ENCODE assay signal across 8 mouse cellular contexts in the genomic region with DNA sequence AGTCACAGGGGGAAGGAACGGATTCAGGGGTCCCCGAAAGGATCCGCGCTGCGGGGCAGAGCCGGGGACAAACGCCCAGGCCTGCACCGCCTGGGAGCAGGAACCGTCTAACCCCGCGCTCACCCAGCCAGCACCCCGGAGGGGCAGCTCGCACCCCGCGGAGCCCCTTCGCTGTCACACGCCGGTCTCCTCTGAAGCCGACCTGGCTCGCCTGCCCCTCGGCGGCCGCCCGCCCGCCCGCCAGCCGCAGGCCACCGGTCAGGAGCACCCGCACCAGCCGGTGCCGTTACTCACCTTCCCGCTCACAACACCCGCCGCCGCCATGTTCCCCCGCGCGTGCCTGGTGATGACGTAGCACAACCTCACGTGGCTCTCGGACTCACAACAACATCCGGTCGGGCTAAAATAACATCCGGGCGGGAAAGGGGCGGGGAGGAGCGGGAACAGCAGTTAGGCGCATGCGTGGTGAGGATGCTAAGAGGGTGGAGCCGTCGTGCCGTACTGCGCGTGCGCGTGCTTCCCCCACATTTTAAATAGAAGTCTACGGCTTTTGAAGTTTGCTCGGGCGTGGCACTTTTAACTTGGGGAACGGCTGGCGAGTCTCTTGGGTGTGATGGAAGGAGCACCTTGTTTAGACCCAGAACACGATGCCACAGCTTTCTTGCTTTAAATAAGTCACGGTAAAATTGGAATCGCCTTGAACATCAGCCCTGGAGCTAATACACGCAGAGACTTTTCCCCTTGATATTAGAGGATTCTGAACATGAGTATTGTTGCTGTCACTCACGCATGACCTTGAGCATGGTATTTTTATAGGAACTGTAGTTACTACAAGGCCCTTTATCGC. TPM values are rescaled to one million over a fixed set of nuclear protein-coding genes. Genes with fewer than 3 reads are reported as not detected.
DNase-seq lines count a peak whose midpoint lies in the region; ATAC-seq lines count a peak whose summit lies in the region.

A gene (minus strand): TSS at position 380 of the 847 bp plus-strand sequence.

- H3K4me2 ChIP-seq in hindbrain, embryonic 15.5 days, result peak within 1 kb of the TSS; percentile 74

- peak within 1 kb of the TSS; percentile 80 for H3K4me3 ChIP-seq in hindbrain, embryonic 15.5 days

- H3K27ac ChIP-seq in hindbrain, embryonic 15.5 days (replicated peaks), result peak within 1 kb of the TSS; percentile 64; the same call in 1 of the 2 replicates

- DNase-seq in T-cell, adult 2 months (ENCODE audit: low spot score), result peak; percentile 98
- DNase-seq in cerebellum, postnatal 36 days, result peak; percentile 97 to 98
- peak; percentile 98 for DNase-seq in frontal cortex, postnatal 36 days (ENCODE audit: low spot score in 2 of 2)
- peak; percentile 96 for DNase-seq in left cerebral cortex, adult 11 months (ENCODE audit: low spot score)
- DNase-seq in lung, postnatal 4 days, result peak; percentile 97 to 98
- peak; percentile 99 for DNase-seq in retina, postnatal 7 days (ENCODE audit: low read depth, low spot score)
- peak; percentile 93 for DNase-seq in urinary bladder, adult 2 months (ENCODE audit: low spot score)

- H3K27me3 ChIP-seq in hindbrain, embryonic 15.5 days, result no peaks in the 10 kb centered on the region

- peaks cover 24% of the 10 kb centered on the region for H3K4me1 ChIP-seq in hindbrain, embryonic 15.5 days (replicated peaks)

- H3K9me3 ChIP-seq in hindbrain, embryonic 15.5 days, result no peaks in the 10 kb centered on the region

- peak; percentile 98 for ATAC-seq in hindbrain, embryonic 15.5 days (ENCODE audit: low FRiP score, low read depth)

- WGBS in hindbrain, embryonic 15.5 days, result under 1% methylated on average over 65 of the region's 67 CpGs

- H3K36me3 ChIP-seq in hindbrain, embryonic 15.5 days, result no peaks in the 10 kb centered on the region

- H3K9ac ChIP-seq in hindbrain, embryonic 15.5 days, result peak within 1 kb of the TSS; percentile 73

RNA-seq across cellular contexts. Expression of the gene that starts here (rescaled TPM):
- 26.1 and 31.7 TPM in 2 replicates for polyA plus RNA-seq in hindbrain, embryonic 15.5 days (2015; fragmentation: Nextera tagmentation; extraction: Ambion mirVana)
- polyA plus RNA-seq in urinary bladder, adult 2 months (2012; rRNA removed), result 44.6 and 52.0 TPM in 2 replicates

Comparison
In these comparisons a context has a peak if more than half of its experiments do, and no peak if none do; other contexts are left out.
1. Peak in every context shown above with its lines: DNase-seq, ATAC-seq, H3K4me3 ChIP-seq and H3K27ac ChIP-seq.